Mouse (Mus musculus): ENCODE data around the gene Dppa2.
"Not testable (repeated sequence)": the region's sequence is repeated elsewhere in the genome, so short reads cannot be mapped to it uniquely, and the experiment has no call there.

- TF ChIP-seq CTCF (conservative IDR thresholded peaks at IDR 0.05; ENCODE audit: low read length); POU5F1 (IDR thresholded peaks at IDR 0.05; ENCODE audit: borderline replicate concordance, low read length): not testable (repeated sequence)
- TF ChIP-seq NANOG (IDR thresholded peaks at IDR 0.05; ENCODE audit: borderline replicate concordance, low read length), result peak; percentile 59
These were observed 5.2 kb downstream of the Dppa2 start for GRCm38 (mm10) chr16:48308916-48309315.
